Mouse (Mus musculus): Measurements from ENCODE around the gene Stx4a. TPM values are rescaled to one million over a fixed set of nuclear protein-coding genes. Genes with fewer than 3 reads are reported as not detected.
"Not testable (repeated sequence)": the region's sequence is repeated elsewhere in the genome, so short reads cannot be mapped to it uniquely, and the experiment has no call there.

Gene Stx4a
- polyA plus RNA-seq, 1 experiment from 2014 or later, result 19.4 TPM

GRCm38 (mm10) chr7:127886551-127886950 is 62.5 kb downstream of the Stx4a start:
- H3K4me1 ChIP-seq (replicated peaks; ENCODE audit: control insufficient read depth, insufficient read depth, low read length), result peaks cover 9% of the 10 kb centered on the region
- no peak overlapping the region for H3K4me2 ChIP-seq
- H3K36me3 ChIP-seq (ENCODE audit: control insufficient read depth, insufficient read depth, low read length), result peaks cover 52% of the 10 kb centered on the region
- no peak for DNase-seq (ENCODE audit: low spot score)
- no peaks in the 10 kb centered on the region for H3K27me3 ChIP-seq (replicated peaks; ENCODE audit: control insufficient read depth, insufficient read depth, low read length)
- H3K27ac ChIP-seq (ENCODE audit: low read depth, low read length), result no peak overlapping the region
- 95% methylated on average over 6 of the region's 6 CpGs for WGBS
- no peak for ATAC-seq (replicated peaks; ENCODE audit: low FRiP score)
- H3K9me3 ChIP-seq (ENCODE audit: control insufficient read depth, low read length), result peaks cover 6% of the 10 kb centered on the region
- H3K4me3 ChIP-seq (ENCODE audit: low read depth, low read length), result no peak overlapping the region
- H3K9ac ChIP-seq (ENCODE audit: low read depth, low read length), result no peak overlapping the region

DNA sequence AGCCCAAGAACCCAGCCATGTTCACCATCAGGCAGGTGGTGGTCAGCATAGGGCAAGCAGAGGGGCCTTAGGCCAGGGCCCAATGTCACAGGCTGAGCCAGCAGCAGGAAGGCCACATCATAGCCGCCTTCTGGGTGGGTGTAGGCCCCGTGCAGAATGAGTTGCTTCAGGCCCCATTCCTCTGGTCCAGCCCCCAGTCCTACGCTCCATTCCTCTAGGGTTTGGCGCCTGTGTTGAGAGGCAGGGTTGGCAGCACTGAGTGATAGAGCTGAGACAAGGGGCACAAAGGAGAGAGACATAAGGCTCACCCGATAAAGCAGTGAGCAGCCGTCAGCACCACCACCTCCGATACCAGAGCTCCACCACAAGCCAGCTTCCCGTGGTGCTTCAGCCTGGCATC is 63.1 kb downstream of the Stx4a start:
- Histone ChIP-seq H3K4me2 (no peak overlapping the region), H3K9ac (ENCODE audit: low read depth, low read length) (no peak overlapping the region), H3K4me1 (replicated peaks; ENCODE audit: control insufficient read depth, insufficient read depth, low read length) (peaks cover 9% of the 10 kb centered on the region), H3K27ac (ENCODE audit: low read depth, low read length) (no peak overlapping the region), H3K27me3 (replicated peaks; ENCODE audit: control insufficient read depth, insufficient read depth, low read length) (no peaks in the 10 kb centered on the region), H3K9me3 (ENCODE audit: control insufficient read depth, low read length) (0 out of 2 replicates have a peak, but pooled peaks cover 2% of the 10 kb centered on the region), H3K36me3 (ENCODE audit: control insufficient read depth, insufficient read depth, low read length) (peaks cover 46% of the 10 kb centered on the region), H3K4me3 (ENCODE audit: low read depth, low read length) (no peak overlapping the region)
- DNase-seq (ENCODE audit: low spot score) (no peak), ATAC-seq (replicated peaks; ENCODE audit: low FRiP score) (no peak)
- 85% methylated on average over 8 of the region's 8 CpGs for WGBS

- Histone ChIP-seq H3K27me3 (replicated peaks; ENCODE audit: control insufficient read depth, insufficient read depth, low read length) (no peaks in the 10 kb centered on the region), H3K9me3 (ENCODE audit: control insufficient read depth, low read length) (no peaks in the 10 kb centered on the region), H3K4me2 (no peak overlapping the region), H3K27ac (ENCODE audit: low read depth, low read length) (no peak overlapping the region), H3K9ac (ENCODE audit: low read depth, low read length) (no peak overlapping the region), H3K4me3 (ENCODE audit: low read depth, low read length) (no peak overlapping the region), H3K36me3 (ENCODE audit: control insufficient read depth, insufficient read depth, low read length) (peaks cover 41% of the 10 kb centered on the region), H3K4me1 (replicated peaks; ENCODE audit: control insufficient read depth, insufficient read depth, low read length) (peaks cover 9% of the 10 kb centered on the region)
- WGBS, result 81% methylated on average over 3 of the region's 3 CpGs
- ATAC-seq (replicated peaks; ENCODE audit: low FRiP score), result no peak
- DNase-seq (ENCODE audit: low spot score), result no peak
Measured at GRCm38 (mm10) chr7:127887781-127888180, 63.7 kb downstream of the Stx4a start.

DNA sequence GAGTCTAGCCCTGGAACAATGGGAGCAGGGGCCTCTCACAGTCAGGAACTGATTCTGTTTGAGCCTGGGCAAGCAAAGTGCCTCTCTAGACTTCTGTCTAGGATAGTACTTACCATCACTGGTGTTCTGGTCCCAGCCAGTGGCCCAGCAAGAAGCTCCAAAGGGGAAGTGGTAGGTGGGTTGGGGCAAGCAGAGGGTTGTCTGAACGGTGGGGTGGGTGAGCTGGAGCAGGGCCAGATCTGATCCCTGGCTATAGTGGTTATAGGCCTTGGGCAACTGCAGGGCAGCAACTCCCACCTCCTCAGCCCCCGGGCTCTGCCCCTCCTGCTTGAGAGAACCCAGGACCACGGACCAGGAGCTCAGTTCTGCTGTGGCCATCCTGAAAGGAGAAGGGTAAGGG is 64.7 kb downstream of the Stx4a start:
- H3K27me3 ChIP-seq (replicated peaks; ENCODE audit: control insufficient read depth, insufficient read depth, low read length), result no peaks in the 10 kb centered on the region
- H3K27ac ChIP-seq (ENCODE audit: low read depth, low read length), result no peak overlapping the region
- H3K36me3 ChIP-seq (ENCODE audit: control insufficient read depth, insufficient read depth, low read length), result peaks cover 34% of the 10 kb centered on the region
- no peak for ATAC-seq (replicated peaks; ENCODE audit: low FRiP score)
- 63% methylated on average over 3 of the region's 3 CpGs for WGBS
- DNase-seq (ENCODE audit: low spot score), result no peak
- no peaks in the 10 kb centered on the region for H3K9me3 ChIP-seq (ENCODE audit: control insufficient read depth, low read length)
- H3K9ac ChIP-seq (ENCODE audit: low read depth, low read length), result no peak overlapping the region
- no peak overlapping the region for H3K4me3 ChIP-seq (ENCODE audit: low read depth, low read length)
- no peak overlapping the region for H3K4me2 ChIP-seq
- H3K4me1 ChIP-seq (replicated peaks; ENCODE audit: control insufficient read depth, insufficient read depth, low read length), result peaks cover 7% of the 10 kb centered on the region; the same call in 1 of the 2 replicates

- WGBS, result 54% methylated on average over 4 of the region's 4 CpGs
- Histone ChIP-seq H3K9ac (ENCODE audit: low read depth, low read length) (no peak within 1 kb of the TSS), H3K27ac (ENCODE audit: low read depth, low read length) (no peak within 1 kb of the TSS)
Measured at GRCm38 (mm10) chr7:127890798-127891197, 66.7 kb downstream of the Stx4a start, which contains the start of gene Prss53. Gene Prss53 (minus strand): TSS chr7:127890970.

DNA sequence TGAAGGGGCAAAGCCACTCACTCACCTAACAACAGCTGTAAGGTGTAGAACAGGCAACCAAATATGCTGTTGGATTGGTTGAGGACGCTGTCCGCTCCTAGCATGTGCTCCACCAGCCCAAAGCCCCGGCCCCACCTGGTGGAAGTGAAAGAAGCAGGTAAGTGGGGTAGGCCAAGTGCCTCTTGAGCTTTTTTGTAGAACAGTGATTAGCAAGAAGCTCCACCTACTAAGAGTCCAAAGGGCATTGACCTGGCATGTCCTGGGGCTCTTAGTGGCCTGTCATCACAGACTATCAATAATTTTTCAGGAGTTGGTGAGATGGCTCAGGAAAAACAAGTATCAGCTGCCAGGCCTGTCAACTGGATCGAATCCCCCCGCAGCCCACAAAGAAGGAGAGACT is 70.4 kb downstream of the Stx4a start:
- Histone ChIP-seq H3K27ac (ENCODE audit: low read depth, low read length) (peak overlapping the region; percentile 46; the same call in 1 of the 2 replicates), H3K9me3 (ENCODE audit: control insufficient read depth, low read length) (no peaks in the 10 kb centered on the region), H3K27me3 (replicated peaks; ENCODE audit: control insufficient read depth, insufficient read depth, low read length) (no peaks in the 10 kb centered on the region), H3K36me3 (ENCODE audit: control insufficient read depth, insufficient read depth, low read length) (peaks cover 5% of the 10 kb centered on the region; the same call in 1 of the 2 replicates), H3K4me2 (peak overlapping the region; percentile 92), H3K9ac (ENCODE audit: low read depth, low read length) (peak overlapping the region; percentile 79; the same call in 1 of the 2 replicates), H3K4me3 (ENCODE audit: low read depth, low read length) (peak overlapping the region; percentile 66), H3K4me1 (replicated peaks; ENCODE audit: control insufficient read depth, insufficient read depth, low read length) (peaks cover 12% of the 10 kb centered on the region)
- DNase-seq (ENCODE audit: low spot score) (no peak), ATAC-seq (replicated peaks; ENCODE audit: low FRiP score) (no peak)
- WGBS, result 79% methylated on average over 5 of the region's 5 CpGs

More at GRCm38 (mm10) chr7:127890798-127891197, 66.7 kb downstream of the Stx4a start, which contains the start of gene Prss53:
- peaks cover 5% of the 10 kb centered on the region for H3K4me1 ChIP-seq (replicated peaks; ENCODE audit: control insufficient read depth, insufficient read depth, low read length)
- no peak within 1 kb of the TSS for H3K4me2 ChIP-seq
- ATAC-seq (replicated peaks; ENCODE audit: low FRiP score), result no peak
- peaks cover 19% of the 10 kb centered on the region; the same call in 1 of the 2 replicates for H3K36me3 ChIP-seq (ENCODE audit: control insufficient read depth, insufficient read depth, low read length)
- H3K4me3 ChIP-seq (ENCODE audit: low read depth, low read length), result no peak within 1 kb of the TSS
- DNase-seq (ENCODE audit: low spot score), result no peak
- H3K9me3 ChIP-seq (ENCODE audit: control insufficient read depth, low read length), result no peaks in the 10 kb centered on the region
- H3K27me3 ChIP-seq (replicated peaks; ENCODE audit: control insufficient read depth, insufficient read depth, low read length), result no peaks in the 10 kb centered on the region

DNA sequence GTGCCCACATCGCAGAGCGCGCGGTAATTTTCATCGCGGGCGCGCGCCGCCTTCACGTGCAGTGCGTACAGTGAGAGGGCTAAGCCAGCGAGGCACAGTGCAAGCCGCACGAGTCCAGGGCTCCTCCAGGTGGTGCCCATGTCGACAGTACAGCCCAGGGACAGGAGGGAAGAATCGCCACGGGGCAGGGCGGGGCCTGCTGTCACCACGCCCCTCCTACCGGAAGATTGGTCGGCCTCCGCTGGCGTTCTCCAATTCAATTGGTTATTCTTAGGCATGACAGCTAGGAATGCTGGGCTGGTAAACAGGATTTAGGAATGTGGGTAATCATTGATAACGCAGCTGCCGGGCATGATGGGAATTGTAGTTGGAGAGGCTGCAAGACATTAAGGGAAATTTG is 71.3 kb downstream of the Stx4a start, which contains the start of the genes Gm21974 and Vkorc1:
Gene Gm21974, minus strand, starts transcription at position 13 of the 400 bp plus-strand sequence.
Gene Vkorc1, minus strand, starts transcription at position 176 of the 400 bp plus-strand sequence.
- DNase-seq (ENCODE audit: low spot score) (peak; percentile 94), ATAC-seq (replicated peaks; ENCODE audit: low FRiP score) (peak; percentile 95)
- peak within 1 kb of the TSS; percentile 92 for H3K4me2 ChIP-seq
- H3K4me1 ChIP-seq (replicated peaks; ENCODE audit: control insufficient read depth, insufficient read depth, low read length), result peaks cover 22% of the 10 kb centered on the region
- H3K27me3 ChIP-seq (replicated peaks; ENCODE audit: control insufficient read depth, insufficient read depth, low read length), result no peaks in the 10 kb centered on the region
- H3K36me3 ChIP-seq (ENCODE audit: control insufficient read depth, insufficient read depth, low read length), result peaks cover 5% of the 10 kb centered on the region; the same call in 1 of the 2 replicates
- H3K27ac ChIP-seq (ENCODE audit: low read depth, low read length), result peak within 1 kb of the TSS; percentile 71
- WGBS, result under 1% methylated on average over 26 of the region's 26 CpGs
- peak within 1 kb of the TSS; percentile 79 for H3K9ac ChIP-seq (ENCODE audit: low read depth, low read length)
- no peaks in the 10 kb centered on the region for H3K9me3 ChIP-seq (ENCODE audit: control insufficient read depth, low read length)
- H3K4me3 ChIP-seq (ENCODE audit: low read depth, low read length), result peak within 1 kb of the TSS; percentile 66

- not testable (repeated sequence) for H3K9ac ChIP-seq (ENCODE audit: low read depth, low read length); H3K27me3 ChIP-seq (replicated peaks; ENCODE audit: control insufficient read depth, insufficient read depth, low read length); ATAC-seq (replicated peaks; ENCODE audit: low FRiP score); H3K9me3 ChIP-seq (ENCODE audit: control insufficient read depth, low read length); DNase-seq (ENCODE audit: low spot score); H3K36me3 ChIP-seq (ENCODE audit: control insufficient read depth, insufficient read depth, low read length)
- peak overlapping the region; percentile 92 for H3K4me2 ChIP-seq
- 0 out of 2 replicates have a peak overlapping the region, but pooled peaks have one; percentile 29 for H3K27ac ChIP-seq (ENCODE audit: low read depth, low read length)
- H3K4me1 ChIP-seq (replicated peaks; ENCODE audit: control insufficient read depth, insufficient read depth, low read length), result peaks cover 25% of the 10 kb centered on the region
- peak overlapping the region; percentile 14; the same call in 1 of the 2 replicates for H3K4me3 ChIP-seq (ENCODE audit: low read depth, low read length)
- WGBS, result 54% methylated on average over 7 of the region's 7 CpGs
Measured at GRCm38 (mm10) chr7:127895891-127896290, 71.8 kb downstream of the Stx4a start.

DNA sequence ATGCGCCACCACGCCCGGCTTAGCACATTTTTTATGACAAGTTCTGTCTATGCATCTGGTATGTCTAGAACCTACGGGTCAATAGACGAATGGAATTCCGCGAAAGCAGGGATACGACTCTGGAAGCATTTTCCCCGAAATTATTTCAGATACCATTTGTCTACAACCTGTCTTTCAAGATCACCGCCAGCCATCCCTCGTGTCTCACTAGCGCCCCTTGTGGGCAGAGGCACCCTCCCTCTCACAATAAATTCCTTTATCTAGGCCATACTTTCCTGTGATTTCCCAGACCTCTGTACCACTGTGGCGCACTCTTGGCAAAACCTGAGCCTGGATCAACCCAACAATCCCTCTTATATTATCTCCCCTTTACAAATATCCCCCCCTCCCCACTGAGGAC is 72.3 kb downstream of the Stx4a start:
- Histone ChIP-seq H3K9ac (ENCODE audit: low read depth, low read length) (no peak overlapping the region), H3K9me3 (ENCODE audit: control insufficient read depth, low read length) (no peaks in the 10 kb centered on the region), H3K4me1 (replicated peaks; ENCODE audit: control insufficient read depth, insufficient read depth, low read length) (peaks cover 25% of the 10 kb centered on the region), H3K4me2 (no peak overlapping the region), H3K27ac (ENCODE audit: low read depth, low read length) (no peak overlapping the region), H3K36me3 (ENCODE audit: control insufficient read depth, insufficient read depth, low read length) (peaks cover 5% of the 10 kb centered on the region; the same call in 1 of the 2 replicates), H3K4me3 (ENCODE audit: low read depth, low read length) (no peak overlapping the region), H3K27me3 (replicated peaks; ENCODE audit: control insufficient read depth, insufficient read depth, low read length) (no peaks in the 10 kb centered on the region)
- ATAC-seq (replicated peaks; ENCODE audit: low FRiP score) (no peak), DNase-seq (ENCODE audit: low spot score) (no peak)
- 53% methylated on average over 13 of the region's 13 CpGs for WGBS

Data from liver, embryonic 11.5 days (tissue).